Mouse (Mus musculus) thymus, adult 2 months (tissue): ENCODE measurements around the gene Oaz2.

Experiments used
- CTCF ChIP-seq: fragments of 200-500 bp; IDR thresholded peaks from 2 replicates; pipeline ENCODE4 v1.5.1; 2012; ENCODE audit warnings: mild to moderate bottlenecking, control low read depth, low read length, moderate library complexity, borderline replicate concordance; ENCODE audit not compliant: control insufficient read depth, poor library complexity, insufficient read depth; ENCODE audit errors: extremely low read depth
- POLR2A ChIP-seq: fragments of 200-500 bp; IDR thresholded peaks from 2 replicates; pipeline ENCODE4 v1.6.1; 2012; ENCODE audit warnings: mild to moderate bottlenecking, low read length, control low read depth, moderate library complexity; ENCODE audit not compliant: control insufficient read depth, poor library complexity, insufficient read depth; ENCODE audit errors: extremely low read depth

GRCm38 (mm10) chr9:65684704-65685103 is 16.9 kb downstream of the Oaz2 start:
- no peak for TF ChIP-seq CTCF
- no peak for TF ChIP-seq POLR2A
